Mouse (Mus musculus) lung, embryonic 15.5 days (tissue): ENCODE data around the gene Spty2d1. TPM values are rescaled to one million over a fixed set of nuclear protein-coding genes. Genes with fewer than 3 reads are reported as not detected.
"Not testable (repeated sequence)": the region's sequence is repeated elsewhere in the genome, so short reads cannot be mapped to it uniquely, and the experiment has no call there.

Experiments used
- ATAC-seq: fragments of 200-750 bp; cut with Nextera tagmentation; 2 replicates; pipeline ENCODE4 v1.8.0; 2017; ENCODE audit warnings: moderate number of reproducible peaks, borderline replicate concordance; ENCODE audit not compliant: low FRiP score, low TSS enrichment; ENCODE audit errors: extremely low read depth
- H3K27ac ChIP-seq: fragments of 300-500 bp; sonication (generic); 2 replicates; pipeline ENCODE4 v1.5.1; 2015; ENCODE audit warnings: moderate library complexity, mild to moderate bottlenecking, inconsistent platforms
- H3K27me3 ChIP-seq: fragments of 300-500 bp; sonication (generic); 2 replicates; pipeline ENCODE4 v1.6.1; 2015; ENCODE audit warnings: inconsistent platforms
- H3K36me3 ChIP-seq: fragments of 300-500 bp; sonication (generic); 2 replicates; pipeline ENCODE4 v1.6.1; 2015; ENCODE audit warnings: inconsistent platforms
- H3K4me1 ChIP-seq: fragments of 300-500 bp; sonication (generic); 2 replicates; pipeline ENCODE4 v1.6.1; 2015; ENCODE audit warnings: inconsistent platforms
- H3K4me2 ChIP-seq: fragments of 300-500 bp; sonication (generic); 2 replicates; pipeline ENCODE4 v1.6.1; 2015; ENCODE audit warnings: inconsistent platforms, mild to moderate bottlenecking, moderate library complexity
- H3K4me3 ChIP-seq: fragments of 300-500 bp; sonication (generic); 2 replicates; pipeline ENCODE4 v1.5.1; 2015; ENCODE audit warnings: mild to moderate bottlenecking, inconsistent platforms
- H3K9ac ChIP-seq: fragments of 300-500 bp; sonication (generic); 2 replicates; pipeline ENCODE4 v1.6.1; 2015; ENCODE audit warnings: inconsistent platforms
- H3K9me3 ChIP-seq: fragments of 300-500 bp; sonication (generic); 2 replicates; pipeline ENCODE4 v1.6.1; 2016; ENCODE audit warnings: inconsistent platforms
- WGBS: fragments of 180-500 bp; shearing (Covaris S2); methylation state at CpG from one replicate; pipeline ENCODE4 v1.1.7; 2015; 5-methylcytosine and 5-hydroxymethylcytosine counted together
- polyA plus RNA-seq: library from polyadenylated mRNA; unstranded; fragments of >200 nt; fragmentation: Nextera tagmentation; extraction: Ambion mirVana; gene quantifications from 2 replicates; pipeline ENCODE4 v1.2.1, GENCODE M21; 2015

Spty2d1 gene
- polyA plus RNA-seq, 1 experiment from 2014 or later = 23.3 TPM

GRCm38 (mm10) chr7:47001125-47001899 lies 6.9 kb downstream of the Spty2d1 start:
- H3K27ac ChIP-seq = 0 out of 2 replicates have a peak overlapping the region, but pooled peaks have one; percentile 25
- no peaks in the 10 kb centered on the region for H3K27me3 ChIP-seq
- H3K9me3 ChIP-seq = no peaks in the 10 kb centered on the region
- WGBS = 33% methylated on average over 5 of the region's 5 CpGs
- H3K9ac ChIP-seq = no peak overlapping the region
- H3K4me3 ChIP-seq = no peak overlapping the region
- H3K4me1 ChIP-seq = peaks cover 47% of the 10 kb centered on the region
- no peak overlapping the region for H3K4me2 ChIP-seq
- no peak for ATAC-seq
- H3K36me3 ChIP-seq = peaks cover 26% of the 10 kb centered on the region; the same call in 1 of the 2 replicates

DNA sequence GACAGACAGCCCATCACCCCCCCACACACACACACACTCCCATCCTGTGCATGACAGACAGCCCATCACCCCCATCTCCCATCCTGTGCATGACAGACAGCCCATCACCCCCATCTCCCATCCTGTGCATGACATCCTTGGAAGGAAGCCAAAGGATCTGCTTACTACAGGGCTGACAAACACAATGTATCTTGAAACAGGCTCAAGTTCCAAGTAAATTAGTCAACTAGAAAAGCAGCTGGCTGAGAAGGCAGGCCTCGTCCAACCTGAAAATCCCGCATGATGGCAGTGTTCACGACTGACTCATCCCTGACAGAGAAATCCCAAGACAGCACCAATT lies 7.6 kb downstream of the Spty2d1 start:
- Histone ChIP-seq H3K9ac (no peak overlapping the region), H3K4me3 (no peak overlapping the region), H3K27ac (peak overlapping the region; percentile 25), H3K4me1 (peaks cover 46% of the 10 kb centered on the region), H3K36me3 (peaks cover 32% of the 10 kb centered on the region; the same call in 1 of the 2 replicates), H3K4me2 (no peak overlapping the region), H3K27me3 (no peaks in the 10 kb centered on the region), H3K9me3 (no peaks in the 10 kb centered on the region)
- peak; percentile 93 for ATAC-seq
- WGBS = 32% methylated on average over 3 of the region's 3 CpGs

DNA sequence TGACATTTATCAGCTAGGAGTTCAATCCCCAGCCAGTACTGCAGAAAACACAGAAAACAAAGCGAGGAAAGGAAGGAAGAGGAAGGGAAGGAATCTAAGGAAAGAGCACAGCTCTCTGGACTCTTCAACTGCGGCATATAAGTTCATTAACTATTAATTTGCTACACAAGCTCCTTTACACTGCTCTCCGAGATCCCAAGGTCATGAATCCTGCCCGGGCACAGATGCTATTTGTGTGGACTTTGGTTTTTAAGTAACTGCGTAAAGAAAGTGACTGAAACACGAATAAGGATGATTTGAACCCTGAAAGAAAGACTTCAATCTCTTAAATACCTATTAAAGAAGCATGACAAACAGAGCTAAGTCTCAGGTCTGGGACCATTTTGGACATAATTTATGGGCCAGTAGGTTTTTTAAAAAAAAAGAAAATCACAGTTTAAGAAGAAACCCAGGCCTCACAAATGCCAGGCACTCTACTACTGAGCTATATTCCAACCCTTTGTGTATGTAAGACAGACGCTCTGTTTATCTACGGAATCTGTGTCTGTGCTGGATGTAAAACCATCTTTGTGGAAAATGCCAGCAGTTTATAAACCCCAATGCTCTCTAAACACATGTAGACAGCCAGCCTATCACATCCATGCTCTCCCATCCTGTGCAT lies 8.1 kb downstream of the Spty2d1 start:
- Histone ChIP-seq H3K4me3 (no peak overlapping the region), H3K4me2 (no peak overlapping the region), H3K27me3 (no peaks in the 10 kb centered on the region), H3K4me1 (peaks cover 41% of the 10 kb centered on the region), H3K36me3 (peaks cover 35% of the 10 kb centered on the region; the same call in 1 of the 2 replicates), H3K9ac (no peak overlapping the region), H3K27ac (peak overlapping the region; percentile 25), H3K9me3 (no peaks in the 10 kb centered on the region)
- no peak for ATAC-seq
- 51% methylated on average over 8 of the region's 8 CpGs for WGBS

DNA sequence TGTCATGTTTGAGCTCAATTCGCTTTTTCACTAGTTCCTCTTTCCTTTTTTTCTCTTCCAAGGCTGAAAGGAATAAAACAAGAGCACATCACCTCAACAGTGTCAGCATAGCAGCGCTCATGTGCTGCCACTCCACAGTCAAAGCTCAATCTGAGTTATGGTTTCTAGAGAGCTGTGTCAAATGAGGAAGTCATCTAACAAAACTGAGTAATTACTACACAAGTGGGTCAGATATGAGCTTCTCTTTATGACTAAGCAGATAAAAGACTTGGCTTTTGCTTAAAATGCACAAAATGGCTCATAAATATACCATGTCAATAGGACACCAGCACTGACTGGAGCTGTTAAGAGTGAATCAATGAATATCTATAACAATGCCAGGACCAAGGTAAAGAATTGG lies 9.3 kb downstream of the Spty2d1 start:
- Histone ChIP-seq H3K36me3 (peaks cover 47% of the 10 kb centered on the region), H3K4me3 (no peak overlapping the region), H3K9me3 (no peaks in the 10 kb centered on the region), H3K9ac (no peak overlapping the region), H3K4me1 (peaks cover 36% of the 10 kb centered on the region), H3K27me3 (no peaks in the 10 kb centered on the region), H3K4me2 (no peak overlapping the region), H3K27ac (no peak overlapping the region)
- ATAC-seq = no peak
- 82% methylated on average over 2 of the region's 2 CpGs for WGBS

GRCm38 (mm10) chr7:46997644-46998395 lies 10.4 kb downstream of the Spty2d1 start:
- H3K4me2 ChIP-seq = no peak overlapping the region
- no peaks in the 10 kb centered on the region for H3K9me3 ChIP-seq
- H3K4me3 ChIP-seq = no peak overlapping the region
- peaks cover 58% of the 10 kb centered on the region for H3K36me3 ChIP-seq
- no peak overlapping the region for H3K9ac ChIP-seq
- no peaks in the 10 kb centered on the region for H3K27me3 ChIP-seq
- H3K4me1 ChIP-seq = peaks cover 27% of the 10 kb centered on the region
- 68% methylated on average over 21 of the region's 21 CpGs for WGBS
- H3K27ac ChIP-seq = no peak overlapping the region
- no peak for ATAC-seq

- no peak for ATAC-seq
- no peak overlapping the region for H3K4me2 ChIP-seq
- no peaks in the 10 kb centered on the region for H3K9me3 ChIP-seq
- no peak overlapping the region for H3K9ac ChIP-seq
- peaks cover 19% of the 10 kb centered on the region for H3K4me1 ChIP-seq
- H3K27ac ChIP-seq = no peak overlapping the region
- no peak overlapping the region for H3K4me3 ChIP-seq
- no peaks in the 10 kb centered on the region for H3K27me3 ChIP-seq
- 85% methylated on average over 4 of the region's 4 CpGs for WGBS
- H3K36me3 ChIP-seq = peaks cover 63% of the 10 kb centered on the region
Measured at GRCm38 (mm10) chr7:46997008-46997407, 11.2 kb downstream of the Spty2d1 start.

DNA sequence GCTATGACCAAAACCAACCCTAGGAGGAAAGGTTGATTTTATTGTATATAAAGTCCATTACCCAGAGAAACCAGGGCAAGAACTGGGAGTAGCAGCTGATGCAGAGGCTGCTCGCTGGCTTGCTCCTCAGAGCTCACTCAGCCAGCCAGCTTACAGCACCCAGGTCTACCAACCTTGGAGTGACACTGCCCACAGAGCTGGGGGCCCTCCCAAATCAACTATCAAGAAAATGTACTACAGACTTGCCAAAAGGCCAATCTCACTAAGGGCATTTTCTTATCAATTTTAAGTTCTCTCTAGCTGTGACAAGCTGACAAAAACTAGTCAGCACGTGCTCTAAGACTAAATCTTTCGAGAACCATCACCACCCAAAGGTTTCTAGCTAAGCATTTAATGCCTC lies 12.7 kb downstream of the Spty2d1 start:
- Histone ChIP-seq H3K27ac (no peak overlapping the region), H3K4me2 (no peak overlapping the region), H3K9ac (no peak overlapping the region), H3K9me3 (no peaks in the 10 kb centered on the region), H3K4me1 (peaks cover 7% of the 10 kb centered on the region), H3K4me3 (no peak overlapping the region), H3K27me3 (no peaks in the 10 kb centered on the region), H3K36me3 (peaks cover 71% of the 10 kb centered on the region)
- no peak for ATAC-seq
- 95% methylated on average over 3 of the region's 3 CpGs for WGBS

- Histone ChIP-seq H3K27ac (no peak overlapping the region), H3K4me2 (no peak overlapping the region), H3K4me3 (no peak overlapping the region), H3K9ac (no peak overlapping the region), H3K4me1 (no peaks in the 10 kb centered on the region), H3K36me3 (peaks cover 62% of the 10 kb centered on the region), H3K9me3 (no peaks in the 10 kb centered on the region), H3K27me3 (no peaks in the 10 kb centered on the region)
- ATAC-seq = no peak
- WGBS = 78% methylated on average over 8 of the region's 8 CpGs
Measured at GRCm38 (mm10) chr7:46993079-46993478, 15.1 kb downstream of the Spty2d1 start.

- H3K9ac ChIP-seq, H3K4me3 ChIP-seq, H3K27me3 ChIP-seq, ATAC-seq, H3K27ac ChIP-seq, H3K4me2 ChIP-seq, H3K9me3 ChIP-seq: not testable (repeated sequence)
- Histone ChIP-seq H3K4me1 (peaks cover 24% of the 10 kb centered on the region), H3K36me3 (peaks cover 32% of the 10 kb centered on the region)
- WGBS = 73% methylated on average over 4 of the region's 4 CpGs
Measured at GRCm38 (mm10) chr7:46989387-46989786, 18.8 kb downstream of the Spty2d1 start.

GRCm38 (mm10) chr7:46987073-46987472 lies 21.1 kb downstream of the Spty2d1 start:
- ATAC-seq = peak; percentile 59; the same call in 1 of the 2 replicates
- H3K4me3 ChIP-seq = no peak overlapping the region
- H3K27ac ChIP-seq = peak overlapping the region; percentile 82
- no peak overlapping the region for H3K9ac ChIP-seq
- H3K36me3 ChIP-seq = peaks cover 12% of the 10 kb centered on the region
- H3K27me3 ChIP-seq = no peaks in the 10 kb centered on the region
- peaks cover 24% of the 10 kb centered on the region for H3K4me1 ChIP-seq
- no peaks in the 10 kb centered on the region for H3K9me3 ChIP-seq
- WGBS = 21% methylated on average over 2 of the region's 2 CpGs
- 0 out of 2 replicates have a peak overlapping the region, but pooled peaks have one; percentile 15 for H3K4me2 ChIP-seq

GRCm38 (mm10) chr7:46986646-46987045 lies 21.6 kb downstream of the Spty2d1 start:
- WGBS = 29% methylated on average over 5 of the region's 5 CpGs
- Histone ChIP-seq H3K9me3 (no peaks in the 10 kb centered on the region), H3K27ac (peak overlapping the region; percentile 82), H3K4me2 (no peak overlapping the region; the same call in 1 of the 2 replicates), H3K4me1 (peaks cover 24% of the 10 kb centered on the region), H3K4me3 (no peak overlapping the region), H3K9ac (no peak overlapping the region), H3K36me3 (peaks cover 9% of the 10 kb centered on the region; the same call in 1 of the 2 replicates), H3K27me3 (no peaks in the 10 kb centered on the region)
- peak; percentile 79 for ATAC-seq
